In the genomic region with DNA sequence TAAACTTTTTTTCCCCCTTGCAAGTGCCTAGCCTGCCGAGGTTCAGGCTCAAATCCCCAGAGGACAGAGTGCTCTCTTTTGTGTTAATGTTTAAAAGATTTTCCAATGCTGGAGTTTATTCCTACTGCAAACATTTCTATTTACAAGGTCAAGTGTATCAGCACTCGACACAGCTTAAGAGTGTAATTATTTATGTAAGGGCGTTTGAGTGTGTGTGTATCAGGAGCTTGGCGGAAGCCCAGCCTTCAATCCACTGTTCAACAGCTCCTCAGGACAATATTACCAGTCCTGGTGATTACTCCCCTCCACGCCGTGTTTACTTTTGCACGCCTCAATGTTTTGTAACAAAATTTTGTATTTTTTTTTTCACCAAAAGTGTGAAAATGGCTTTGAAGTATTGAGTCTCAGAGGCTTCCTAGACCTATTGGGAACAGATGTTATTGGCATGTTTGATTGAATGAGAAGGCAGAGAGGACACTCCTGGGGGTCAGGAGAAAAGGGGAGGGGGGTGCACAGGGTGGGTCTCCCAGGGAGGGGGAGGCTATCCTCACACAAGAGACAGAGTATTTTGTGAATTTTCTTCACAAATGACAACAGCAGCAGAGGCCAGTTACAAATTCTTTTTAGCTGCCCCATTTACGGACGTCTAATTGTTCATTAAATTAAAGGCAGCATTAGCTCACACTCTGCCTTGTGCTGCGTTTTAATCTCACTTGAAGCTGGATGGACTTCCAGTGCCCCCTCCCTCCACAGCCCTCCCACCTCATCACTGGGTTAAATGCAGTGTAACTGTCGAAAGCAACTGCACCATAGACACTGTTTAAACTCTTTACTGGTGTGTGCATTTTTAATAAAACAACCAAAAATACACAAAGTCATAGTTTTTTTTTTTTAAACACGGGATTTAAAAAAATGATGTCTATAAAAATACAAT, we compare ENCODE assay signal across 8 mouse cellular contexts. TPM values are rescaled to one million over a fixed set of nuclear protein-coding genes. Genes with fewer than 3 reads are reported as not detected.
DNase-seq lines count a peak whose midpoint lies in the region; ATAC-seq and TF ChIP-seq lines count a peak whose summit lies in the region.

No protein-coding gene starts in this region.

- peak overlapping the region; percentile 94 for H3K4me2 ChIP-seq in forebrain, embryonic 15.5 days (replicated peaks)
- H3K4me2 ChIP-seq in intestine, embryonic 14.5 days (ENCODE audit: low read length): peak overlapping the region; percentile 60
- H3K4me2 ChIP-seq in lung, embryonic 16.5 days (ENCODE audit: low read depth, low read length): peak overlapping the region; percentile 92
- H3K4me2 ChIP-seq in stomach, postnatal 0 days (replicated peaks; ENCODE audit: low read depth): peak overlapping the region; percentile 83

- H3K4me3 ChIP-seq in forebrain, embryonic 15.5 days: peak overlapping the region; percentile 72
- peak overlapping the region; percentile 79 for H3K4me3 ChIP-seq in intestine, embryonic 14.5 days (ENCODE audit: low read depth, low read length)
- H3K4me3 ChIP-seq in lung, embryonic 16.5 days (ENCODE audit: low read length): peak overlapping the region; percentile 8; the same call in 1 of the 2 replicates
- H3K4me3 ChIP-seq in stomach, postnatal 0 days (ENCODE audit: low read depth, low read length): peak overlapping the region; percentile 73

- H3K27ac ChIP-seq in forebrain, embryonic 15.5 days (replicated peaks): no peak overlapping the region
- H3K27ac ChIP-seq in intestine, embryonic 14.5 days (ENCODE audit: low read depth): peak overlapping the region; percentile 99
- H3K27ac ChIP-seq in lung, embryonic 16.5 days (ENCODE audit: low read length): no peak overlapping the region
- H3K27ac ChIP-seq in stomach, postnatal 0 days (replicated peaks): no peak overlapping the region; the same call in 1 of the 2 replicates

- DNase-seq in NIH3T3 (ENCODE audit: low read depth): peak; percentile 79
- no peak for DNase-seq in intestine, embryonic 14.5 days (ENCODE audit: low spot score)
- no peak for DNase-seq in stomach, postnatal 0 days (ENCODE audit: low spot score)
- no peak for DNase-seq in cerebellum, adult 9-11 months
- no peak for DNase-seq in testis, postnatal 10 days (ENCODE audit: low spot score)
- no peak for DNase-seq in thymus, postnatal 14 days

- H3K9me3 ChIP-seq in forebrain, embryonic 15.5 days: no peaks in the 10 kb centered on the region
- H3K9me3 ChIP-seq in intestine, embryonic 14.5 days (ENCODE audit: control insufficient read depth, low read length): no peaks in the 10 kb centered on the region
- H3K9me3 ChIP-seq in lung, embryonic 16.5 days (ENCODE audit: control insufficient read depth, low read length): no peaks in the 10 kb centered on the region
- no peaks in the 10 kb centered on the region for H3K9me3 ChIP-seq in stomach, postnatal 0 days (ENCODE audit: control insufficient read depth, low read length)

- no peak for TF ChIP-seq EP300 in stomach, postnatal 0 days (optimal IDR thresholded peaks at IDR 0.05)

- peaks cover 41% of the 10 kb centered on the region for H3K4me1 ChIP-seq in forebrain, embryonic 15.5 days
- peaks cover 7% of the 10 kb centered on the region for H3K4me1 ChIP-seq in intestine, embryonic 14.5 days (replicated peaks; ENCODE audit: control insufficient read depth, insufficient read depth, low read length)
- H3K4me1 ChIP-seq in lung, embryonic 16.5 days (replicated peaks; ENCODE audit: control insufficient read depth, insufficient read depth, low read length): peaks cover 16% of the 10 kb centered on the region
- H3K4me1 ChIP-seq in stomach, postnatal 0 days (replicated peaks; ENCODE audit: control insufficient read depth, insufficient read depth): no peaks in the 10 kb centered on the region

- WGBS in forebrain, embryonic 15.5 days: 5% methylated on average over 12 of the region's 12 CpGs
- 8% methylated on average over 12 of the region's 12 CpGs for WGBS in intestine, embryonic 14.5 days
- 10% methylated on average over 12 of the region's 12 CpGs for WGBS in lung, embryonic 16.5 days
- WGBS in stomach, postnatal 0 days: 10% methylated on average over 12 of the region's 12 CpGs

- no peaks in the 10 kb centered on the region; the same call in 1 of the 2 replicates for H3K27me3 ChIP-seq in forebrain, embryonic 15.5 days
- peaks cover 19% of the 10 kb centered on the region for H3K27me3 ChIP-seq in intestine, embryonic 14.5 days (replicated peaks; ENCODE audit: control insufficient read depth, insufficient read depth, low read length)
- peaks cover 37% of the 10 kb centered on the region for H3K27me3 ChIP-seq in lung, embryonic 16.5 days (ENCODE audit: control insufficient read depth, insufficient read depth, low read depth, low read length)
- H3K27me3 ChIP-seq in stomach, postnatal 0 days (ENCODE audit: control insufficient read depth, insufficient read depth, low read length): no peaks in the 10 kb centered on the region; the same call in 1 of the 2 replicates

- H3K9ac ChIP-seq in forebrain, embryonic 15.5 days (replicated peaks): no peak overlapping the region
- peak overlapping the region; percentile 97 for H3K9ac ChIP-seq in intestine, embryonic 14.5 days (ENCODE audit: low read length)
- no peak overlapping the region for H3K9ac ChIP-seq in lung, embryonic 16.5 days (ENCODE audit: low read length)
- no peak overlapping the region for H3K9ac ChIP-seq in stomach, postnatal 0 days (ENCODE audit: low read length)

- no peak for TF ChIP-seq CTCF in stomach, postnatal 0 days (IDR thresholded peaks at IDR 0.05; ENCODE audit: low read depth)

- no peak for ATAC-seq in forebrain, embryonic 15.5 days (replicated peaks)
- ATAC-seq in intestine, embryonic 14.5 days (replicated peaks; ENCODE audit: low FRiP score, low TSS enrichment, low read depth): no peak
- ATAC-seq in lung, embryonic 16.5 days (ENCODE audit: low read depth): no peak
- ATAC-seq in stomach, postnatal 0 days (ENCODE audit: low FRiP score, low TSS enrichment): no peak

- H3K36me3 ChIP-seq in forebrain, embryonic 15.5 days: no peaks in the 10 kb centered on the region
- no peaks in the 10 kb centered on the region for H3K36me3 ChIP-seq in intestine, embryonic 14.5 days (ENCODE audit: control insufficient read depth, insufficient read depth, low read length)
- no peaks in the 10 kb centered on the region for H3K36me3 ChIP-seq in lung, embryonic 16.5 days (ENCODE audit: control insufficient read depth, insufficient read depth, low read length)
- no peaks in the 10 kb centered on the region for H3K36me3 ChIP-seq in stomach, postnatal 0 days (ENCODE audit: control insufficient read depth, insufficient read depth, low read length)

RNA-seq across cellular contexts. Expression of a gene that starts 3.3 kb away (rescaled TPM):
- 37.8 and 44.9 TPM in 2 replicates for polyA plus RNA-seq in forebrain, embryonic 15.5 days (2015; fragmentation: Nextera tagmentation; extraction: Ambion mirVana)
- polyA plus RNA-seq in intestine, embryonic 14.5 days (2014; fragmentation: Nextera tagmentation; extraction: Ambion mirVana): 116 and 120 TPM in 2 replicates
- polyA plus RNA-seq in lung, embryonic 16.5 days (2015; fragmentation: Nextera tagmentation; extraction: Ambion mirVana): 11.2 and 12.5 TPM in 2 replicates
- polyA plus RNA-seq in stomach, postnatal 0 days (2015; fragmentation: Nextera tagmentation; extraction: Ambion mirVana): 62.4 and 78.9 TPM in 2 replicates

Comparison
In these comparisons a context has a peak if more than half of its experiments do, and no peak if none do; other contexts are left out.
1. H3K4me3 ChIP-seq: peak in every context shown above with its lines; median percentile 79 in intestine, embryonic 14.5 days; 73 in stomach, postnatal 0 days; 72 in forebrain, embryonic 15.5 days; 8 in lung, embryonic 16.5 days.